Comparison of ENCODE assay signal across 1 mouse cellular context in the genomic region with DNA sequence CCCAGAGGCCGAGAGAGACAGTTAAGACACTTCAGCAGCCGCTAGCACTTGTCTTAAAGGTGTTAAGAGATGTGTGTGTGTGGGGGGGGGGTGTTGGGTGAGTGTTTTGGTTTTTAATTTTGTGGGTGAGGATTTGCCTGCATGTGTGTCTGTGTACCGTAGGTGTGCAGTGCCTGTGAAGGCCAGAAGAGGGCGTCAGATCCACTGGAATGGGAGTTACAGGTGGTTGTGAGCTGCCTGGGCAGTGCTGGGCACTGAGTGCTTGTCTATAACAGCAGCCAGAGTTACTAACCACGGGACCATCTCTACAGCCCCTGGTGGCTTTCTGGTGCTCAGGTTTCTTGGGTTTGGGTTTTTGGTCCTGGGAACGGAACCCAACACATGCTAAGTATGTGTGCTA.
TF ChIP-seq lines count a peak whose summit lies in the region.

No protein-coding gene starts in this region.

TF ChIP-seq in MEL, 35 proteins besides CTCF, POLR2A, EP300 and RAD21:
- TF ChIP-seq SIN3A (IDR thresholded peaks at IDR 0.05; ENCODE audit: low read length), result no peak
- no peak for TF ChIP-seq BHLHE40 (IDR thresholded peaks at IDR 0.05; ENCODE audit: borderline replicate concordance, low read depth, low read length)
- TF ChIP-seq MYC (IDR thresholded peaks at IDR 0.05; ENCODE audit: low read depth, low read length), result no peak
- TF ChIP-seq UBTF (IDR thresholded peaks at IDR 0.05; ENCODE audit: borderline replicate concordance, insufficient read depth, low read depth, low read length), result no peak
- no peak for TF ChIP-seq TCF12 (IDR thresholded peaks at IDR 0.05; ENCODE audit: low read depth, low read length)
- no peak for TF ChIP-seq CHD1 (IDR thresholded peaks at IDR 0.05; ENCODE audit: low read depth, low read length)
- no peak for TF ChIP-seq KAT2A (conservative IDR thresholded peaks at IDR 0.05; ENCODE audit: low read depth, low read length)
- TF ChIP-seq HCFC1 (IDR thresholded peaks at IDR 0.05; ENCODE audit: low read depth, low read length), result no peak
- no peak for TF ChIP-seq MEF2A (IDR thresholded peaks at IDR 0.05; ENCODE audit: extremely low read depth, insufficient replicate concordance, low read depth, low read length, poor library complexity, severe bottlenecking)
- no peak for TF ChIP-seq USF2 (IDR thresholded peaks at IDR 0.05; ENCODE audit: borderline replicate concordance in 1 of 2, insufficient read depth in 1 of 2, low read depth in 1 of 2, low read length in 2 of 2)
- no peak for TF ChIP-seq ZC3H11A (IDR thresholded peaks at IDR 0.05; ENCODE audit: low read depth, low read length)
- no peak for TF ChIP-seq MAFK (IDR thresholded peaks at IDR 0.05; ENCODE audit: borderline replicate concordance, low read depth, low read length)
- TF ChIP-seq USF1 (IDR thresholded peaks at IDR 0.05; ENCODE audit: low read depth, low read length), result no peak
- TF ChIP-seq E2F4 (IDR thresholded peaks at IDR 0.05; ENCODE audit: borderline replicate concordance, low read depth, low read length), result no peak
- TF ChIP-seq RCOR1 (IDR thresholded peaks at IDR 0.05; ENCODE audit: low read depth, low read length), result no peak
- TF ChIP-seq MYB (IDR thresholded peaks at IDR 0.05; ENCODE audit: low read depth, low read length), result no peak
- TF ChIP-seq POLR2AphosphoS5 (IDR thresholded peaks at IDR 0.05; ENCODE audit: borderline replicate concordance, low read depth, low read length), result no peak
